Mouse (Mus musculus) MN1 (cell line): ENCODE measurements at regions not wholly inside any gene's neighbourhood (a gene's known extent, or its start where the extent isn't known, plus 50 kb on each side); places are given as distances from the start of the nearest gene placed in this dataset.
A peak's percentile ranks its signal among the peaks of the same experiment; 100 is the strongest.
"Not testable (repeated sequence)": the region's sequence is repeated elsewhere in the genome, so short reads cannot be mapped to it uniquely, and the experiment has no call there.

Experiments
- DNase-seq: peaks from one replicate; pipeline ENCODE4 v3.0.0-alpha.2; 2016; ENCODE audit warnings: low spot score

DNA sequence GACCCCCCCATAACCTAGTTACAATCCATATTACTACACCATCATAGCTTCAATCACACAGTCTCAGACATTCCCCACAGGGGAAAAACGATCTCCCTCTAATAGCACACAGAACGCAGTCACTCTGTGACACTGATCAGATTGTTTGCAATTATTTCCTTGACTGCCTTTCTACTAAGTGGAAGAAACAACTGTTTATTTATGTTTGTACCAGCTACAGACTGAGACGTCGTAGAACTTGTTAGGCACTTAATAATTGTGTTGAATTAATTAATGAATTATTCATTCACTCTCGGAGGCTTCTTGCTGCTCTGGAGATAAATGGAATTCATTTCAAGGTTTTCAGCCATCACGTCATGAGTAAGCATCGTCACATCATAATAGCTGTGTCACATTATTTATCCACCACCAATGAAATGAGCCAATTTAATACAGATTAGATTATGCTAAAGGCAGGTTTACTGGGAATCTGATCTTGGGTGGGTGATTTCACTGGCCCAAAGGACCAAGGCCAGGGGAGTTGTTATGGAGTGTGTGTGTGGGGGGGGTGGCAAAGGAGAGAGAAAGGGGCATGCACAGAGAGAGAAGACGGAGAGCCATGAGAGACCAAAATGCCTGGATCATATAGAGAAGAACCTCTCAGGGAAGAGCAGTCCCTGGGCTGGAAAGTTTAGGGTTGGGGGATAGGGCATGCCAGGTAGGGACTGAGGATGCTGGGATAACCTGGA is 355.7 kb upstream of the Zwint start:
- no peak for DNase-seq

DNA sequence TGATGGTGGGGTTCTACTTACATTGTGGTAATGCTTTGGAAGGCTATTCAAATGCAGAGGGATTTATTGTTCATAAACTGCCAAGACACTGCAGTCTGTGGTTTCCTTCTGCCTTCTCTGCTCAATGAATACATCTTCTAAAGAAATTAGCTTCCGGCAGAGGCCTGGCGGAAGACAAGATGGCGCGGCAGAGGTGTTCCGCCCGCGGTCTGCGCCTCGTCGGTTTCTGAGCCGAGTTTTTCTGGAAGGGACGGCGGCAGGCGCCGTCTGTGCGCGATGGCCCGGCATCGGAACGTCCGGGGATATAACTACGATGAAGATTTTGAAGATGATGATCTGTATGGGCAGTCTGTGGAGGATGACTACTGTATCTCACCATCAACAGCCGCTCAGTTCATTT is 345.6 kb upstream of the Zwint start:
- DNase-seq, result not testable (repeated sequence)

DNA sequence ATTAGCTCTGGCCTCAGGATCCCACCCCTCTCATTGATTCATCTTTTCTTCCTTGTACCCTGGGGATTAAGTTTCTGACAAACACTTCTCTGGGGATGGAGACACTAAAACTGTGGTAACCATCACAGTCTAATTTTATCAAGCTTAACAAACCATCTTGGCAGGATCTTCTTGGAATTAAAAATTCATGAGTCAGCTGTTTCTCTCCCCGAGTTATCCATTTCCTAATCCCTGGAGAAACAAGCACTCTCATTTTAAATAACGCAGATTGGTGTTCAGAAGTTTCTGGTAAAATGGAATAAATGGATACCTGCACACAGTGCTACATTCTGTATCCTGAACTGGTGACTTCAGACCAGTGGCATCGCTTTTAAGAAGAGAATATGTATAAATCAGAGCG is 336.3 kb upstream of the Zwint start:
- DNase-seq, result no peak

DNA sequence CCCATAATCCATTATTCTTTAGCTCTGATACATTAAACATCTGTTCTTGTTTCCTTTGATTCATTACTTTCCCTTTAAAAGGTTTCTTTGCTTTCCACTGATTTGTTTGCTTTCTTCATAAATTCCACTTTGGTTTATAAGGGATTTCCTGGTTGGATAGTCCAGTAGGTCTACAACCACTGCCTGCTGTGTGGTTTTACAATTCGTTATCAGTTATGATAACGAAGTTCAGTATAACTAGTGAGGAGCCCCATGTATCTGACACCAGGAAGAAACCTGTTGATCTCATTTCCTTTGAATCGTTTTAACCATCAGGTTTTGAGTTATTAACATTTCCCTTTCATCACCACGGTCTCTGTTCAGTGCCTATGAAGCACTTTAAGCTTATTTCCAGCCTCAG is 334.3 kb upstream of the Zwint start:
- no peak for DNase-seq

DNA sequence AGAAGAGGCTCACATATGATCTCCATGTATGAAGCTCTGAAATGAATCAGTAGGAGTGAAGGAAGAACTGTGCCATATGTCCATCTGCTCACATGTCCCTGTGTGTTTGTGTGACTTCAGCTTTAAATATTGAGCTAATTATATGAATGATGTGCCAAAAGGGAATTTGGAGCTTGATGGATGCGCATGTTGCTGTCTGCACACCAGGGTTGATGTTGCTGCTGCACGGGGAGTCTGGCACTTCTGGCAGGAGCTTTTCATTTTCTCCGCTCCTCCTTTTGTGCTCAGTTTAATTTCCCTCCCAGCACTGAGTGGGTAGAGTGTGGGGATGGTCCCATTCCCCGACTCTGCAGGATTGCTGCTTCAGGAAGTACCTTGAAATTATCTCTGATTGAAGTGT is 328.0 kb upstream of the Zwint start:
- no peak for DNase-seq

DNA sequence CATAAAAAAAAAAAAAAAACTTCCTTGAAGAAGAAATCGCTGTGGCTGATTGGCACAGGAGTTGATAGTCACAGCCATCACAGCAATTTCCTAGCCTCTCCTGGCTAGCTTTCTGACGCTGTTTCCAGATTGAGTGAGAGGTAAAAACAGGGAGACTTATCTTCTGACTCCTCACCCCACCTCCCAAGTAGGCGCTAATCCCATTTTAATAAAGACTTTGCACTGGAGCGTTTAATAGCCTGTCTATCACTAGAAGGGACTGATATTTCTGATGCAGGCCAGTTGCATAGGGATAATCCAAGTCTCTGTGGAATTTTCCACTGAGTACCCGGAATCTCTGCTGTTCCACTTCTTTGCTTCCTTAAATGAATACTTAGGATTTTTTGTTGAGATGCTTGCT is 307.4 kb upstream of the Zwint start:
- DNase-seq, result no peak

DNA sequence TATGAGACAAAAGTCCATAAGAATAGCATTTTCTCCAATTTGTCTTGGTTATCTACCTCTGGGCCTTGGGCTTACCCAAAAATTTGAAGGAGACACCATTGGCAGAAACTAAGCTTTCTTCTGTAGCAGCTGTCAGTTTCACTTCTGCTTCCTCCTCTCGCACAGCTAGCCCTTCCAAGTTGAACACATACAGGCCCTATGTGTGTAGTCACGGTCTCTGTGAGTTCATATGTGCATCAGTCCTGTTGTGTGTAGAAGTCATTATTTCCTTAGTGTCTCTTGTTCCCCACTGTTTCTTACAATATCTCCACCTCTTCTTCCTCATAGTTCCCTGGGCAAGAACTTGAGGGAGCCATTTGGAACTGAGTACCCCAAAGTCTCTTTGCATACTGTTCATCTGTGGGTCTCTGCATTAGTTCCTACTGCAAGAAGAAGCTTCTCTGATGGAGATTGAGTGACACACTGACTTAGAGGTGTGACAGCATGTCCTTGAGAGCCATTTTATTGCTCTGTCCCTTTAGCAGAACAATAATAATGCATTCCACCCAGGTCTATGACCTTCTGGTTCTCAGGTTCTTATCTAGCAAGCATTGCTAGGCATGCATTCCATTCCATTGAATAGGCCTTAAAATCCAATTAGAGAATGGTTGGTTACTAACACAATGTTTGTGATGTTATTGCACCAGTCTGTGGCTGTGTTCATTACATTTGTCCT is 306.5 kb upstream of the Zwint start:
- no peak for DNase-seq

DNA sequence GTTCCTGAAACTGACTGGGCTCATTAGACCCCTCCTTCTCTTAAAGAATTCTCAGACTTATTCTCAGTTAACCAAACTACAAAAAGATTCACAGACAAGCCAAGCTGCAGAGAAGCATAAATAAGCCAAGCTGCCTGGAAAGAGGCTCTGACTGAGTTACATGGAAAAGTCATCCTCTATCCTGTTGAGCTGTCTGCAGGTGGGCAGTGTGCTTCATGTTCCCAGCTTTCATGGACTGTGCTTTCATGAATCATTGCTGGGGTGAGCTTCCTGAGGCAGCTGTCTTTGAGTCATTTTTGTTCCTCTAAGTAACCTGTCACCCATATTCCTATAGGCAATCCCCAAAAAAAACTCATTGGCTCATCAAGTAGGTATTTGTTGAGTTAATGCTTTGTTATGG is 301.8 kb upstream of the Zwint start:
- DNase-seq, result no peak

DNA sequence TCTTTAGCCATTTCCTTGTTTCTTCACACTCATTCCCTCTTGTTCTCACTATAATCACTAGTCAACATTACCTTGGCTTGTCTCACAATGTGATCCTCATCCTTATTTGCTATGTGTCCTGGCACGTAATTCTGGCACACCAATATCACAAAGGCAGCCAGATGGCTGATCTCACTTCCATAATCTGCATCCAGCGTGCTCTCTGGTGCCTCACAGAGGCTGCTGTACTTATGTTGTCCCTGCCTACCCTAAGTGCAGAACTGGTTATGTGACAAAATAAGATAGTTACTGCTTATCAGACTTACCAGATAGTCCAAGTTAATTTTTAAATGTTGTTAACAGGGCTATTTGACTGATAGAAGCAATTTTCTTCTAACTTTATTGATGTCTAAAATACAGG is 301.1 kb upstream of the Zwint start:
- DNase-seq, result no peak

DNA sequence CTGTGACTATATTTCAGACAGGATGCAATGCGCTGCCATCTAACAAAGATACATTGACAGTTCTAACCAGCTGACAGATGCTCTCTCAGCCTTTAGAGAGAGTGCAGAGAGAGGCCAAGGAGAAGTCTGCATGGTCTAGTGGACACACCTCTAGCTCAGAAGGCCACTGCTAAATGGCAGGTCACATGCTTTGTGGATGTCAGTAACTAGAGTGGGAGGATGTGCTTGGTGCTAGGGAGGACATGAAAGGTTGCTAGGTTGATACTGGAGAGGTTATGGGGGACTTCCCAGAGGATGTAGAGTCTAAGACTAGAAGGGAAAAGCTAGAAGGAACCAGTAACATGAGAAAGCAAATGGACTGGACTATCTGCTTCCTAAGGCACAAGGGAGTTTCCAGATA is 271.3 kb upstream of the Zwint start:
- DNase-seq, result no peak

DNA sequence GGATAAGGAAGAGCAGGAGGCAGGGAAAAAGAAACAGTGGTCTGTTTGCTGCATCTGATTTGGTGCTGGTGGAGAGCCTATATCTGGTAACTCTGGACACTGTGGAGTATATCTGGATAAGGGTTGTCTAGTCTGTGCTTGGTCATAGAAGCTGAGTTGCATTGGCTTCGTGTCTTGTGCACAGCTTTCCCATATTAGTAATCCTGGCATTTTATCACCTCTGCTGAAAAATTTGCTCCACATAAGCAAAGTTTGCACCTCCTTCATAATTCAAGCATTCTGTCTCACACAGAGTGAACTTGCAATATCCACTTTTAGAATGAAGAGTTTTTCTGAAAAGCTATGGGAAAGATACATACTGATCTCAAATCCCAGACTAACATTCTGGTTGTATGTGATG is 269.8 kb upstream of the Zwint start:
- DNase-seq, result no peak

DNA sequence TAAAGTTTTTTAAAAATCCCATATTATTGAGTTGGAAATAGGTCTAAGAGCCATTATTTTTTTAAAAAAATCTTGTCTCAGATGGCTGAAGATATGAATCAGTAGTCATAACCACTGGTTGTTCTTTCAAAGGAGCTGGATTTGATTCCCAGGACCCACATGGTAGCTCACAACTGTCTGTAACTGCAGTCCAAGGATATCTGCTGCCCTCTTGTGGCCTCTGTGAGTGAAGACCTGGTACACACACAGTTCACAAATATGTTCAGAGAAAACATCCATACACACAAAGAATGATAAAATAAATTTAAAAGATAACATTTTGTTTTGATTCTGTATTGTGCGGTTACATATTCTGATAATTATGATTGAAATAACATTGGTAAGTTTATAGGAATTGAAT is 263.2 kb upstream of the Zwint start:
- DNase-seq, result no peak

DNA sequence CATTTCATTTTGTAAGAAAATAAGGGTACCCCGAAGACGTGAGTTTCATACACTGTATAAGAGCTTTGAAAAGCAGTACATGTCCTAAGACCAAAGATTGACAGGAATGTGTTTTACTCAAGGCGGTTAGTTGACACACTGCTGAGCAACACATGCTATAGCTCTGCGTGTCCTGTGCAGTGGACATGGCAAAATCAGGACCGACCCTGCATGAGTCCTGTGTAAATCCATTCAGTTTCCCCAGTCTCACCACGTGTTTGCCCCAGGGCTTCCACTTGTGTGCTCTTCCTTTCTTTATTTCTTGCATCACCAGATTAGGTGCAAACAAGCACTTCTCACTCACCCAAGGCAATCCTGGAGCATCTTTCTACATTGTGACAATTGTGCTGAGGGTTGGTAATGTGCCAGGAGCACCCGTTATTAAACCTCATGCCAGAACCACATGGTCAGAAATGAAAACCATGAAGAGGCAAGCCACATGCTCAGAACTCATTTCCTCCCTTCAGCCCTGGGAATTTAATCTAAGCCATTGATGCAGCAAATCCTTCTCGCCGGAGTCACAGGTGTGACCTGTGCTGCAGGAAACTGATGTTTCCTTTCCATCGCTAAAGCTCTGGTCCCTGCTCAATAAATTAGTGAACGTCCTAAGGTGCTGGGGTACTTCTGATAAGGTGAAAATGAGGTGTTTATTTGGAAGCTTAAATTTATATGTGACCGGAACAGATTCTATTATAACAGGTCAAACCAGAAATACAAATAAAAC is 261.2 kb upstream of the Zwint start:
- DNase-seq, result no peak

DNA sequence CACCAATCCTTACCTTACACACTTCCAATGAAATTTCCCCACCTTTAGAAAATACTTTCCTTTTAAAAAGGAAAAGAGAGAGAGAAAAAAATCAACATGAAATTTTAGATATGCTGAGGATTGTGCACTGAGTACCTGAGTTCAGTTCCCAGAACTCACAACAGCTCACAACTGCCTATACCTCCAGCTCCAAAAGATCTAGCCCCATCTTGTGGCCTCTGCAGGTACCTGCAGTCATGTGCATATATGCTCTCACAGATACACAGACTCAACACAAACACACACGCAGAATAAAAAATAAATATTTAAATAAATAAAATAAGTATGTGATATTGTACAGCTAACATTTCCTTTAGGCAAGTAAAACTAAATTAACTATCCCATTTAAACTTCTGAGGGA is 260.3 kb upstream of the Zwint start:
- no peak for DNase-seq

DNA sequence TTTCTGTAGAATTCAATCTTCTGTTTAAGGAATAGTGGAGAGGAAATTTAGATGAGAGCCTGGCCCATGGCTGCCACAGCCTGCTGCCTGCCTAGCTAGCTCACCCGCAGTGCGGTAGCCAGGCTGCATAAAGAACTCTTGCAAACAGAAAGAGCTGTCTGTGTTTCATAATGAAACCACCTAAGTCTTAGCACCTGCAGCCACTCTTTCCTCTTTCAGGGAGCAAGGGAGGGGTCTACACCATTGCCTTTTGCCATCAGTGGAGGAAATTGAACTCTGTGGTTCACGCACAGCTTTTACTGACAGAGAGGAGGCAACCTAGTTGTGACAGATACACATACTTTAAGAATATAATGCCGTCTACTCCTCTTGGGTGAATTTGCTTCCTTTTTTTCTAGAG is 251.4 kb upstream of the Zwint start:
- no peak for DNase-seq

DNA sequence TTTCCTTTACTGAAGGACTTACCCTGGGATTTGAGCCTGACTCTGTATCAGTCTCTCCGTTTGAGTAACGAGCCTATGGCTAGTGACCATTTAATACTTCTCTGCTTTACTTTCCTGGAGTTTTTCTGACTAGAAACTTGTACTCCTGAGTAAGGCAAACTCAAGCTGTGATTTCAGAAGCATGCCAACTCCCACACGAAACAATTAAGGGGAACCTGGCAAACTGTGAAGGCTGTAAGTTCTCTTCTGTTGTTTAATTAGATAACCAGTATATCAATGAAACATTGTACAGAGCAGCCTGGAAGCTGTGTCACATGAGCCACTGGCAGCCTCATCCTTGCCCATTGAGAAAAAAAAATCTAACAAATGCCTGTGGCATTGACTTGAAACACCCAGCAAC is 244.3 kb upstream of the Zwint start:
- DNase-seq, result no peak

DNA sequence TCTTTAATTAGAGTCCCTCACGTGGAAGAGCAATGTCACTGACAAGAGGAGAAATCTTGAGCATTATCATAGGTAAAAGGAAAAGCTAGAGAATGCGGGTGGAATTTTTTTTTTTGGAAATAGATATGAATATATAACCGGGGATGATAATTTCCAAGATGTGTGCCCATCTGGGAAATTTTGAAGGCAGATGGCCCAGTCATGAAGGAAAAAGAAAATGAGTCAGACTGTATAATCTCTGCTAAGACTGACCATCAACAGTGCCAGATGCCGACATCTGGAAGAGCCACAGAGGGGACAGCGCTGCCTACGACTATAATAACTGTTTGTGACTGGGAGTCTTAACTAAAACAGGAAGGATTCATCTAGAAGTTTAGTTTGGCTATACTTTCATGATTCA is 243.0 kb upstream of the Zwint start:
- DNase-seq, result no peak

DNA sequence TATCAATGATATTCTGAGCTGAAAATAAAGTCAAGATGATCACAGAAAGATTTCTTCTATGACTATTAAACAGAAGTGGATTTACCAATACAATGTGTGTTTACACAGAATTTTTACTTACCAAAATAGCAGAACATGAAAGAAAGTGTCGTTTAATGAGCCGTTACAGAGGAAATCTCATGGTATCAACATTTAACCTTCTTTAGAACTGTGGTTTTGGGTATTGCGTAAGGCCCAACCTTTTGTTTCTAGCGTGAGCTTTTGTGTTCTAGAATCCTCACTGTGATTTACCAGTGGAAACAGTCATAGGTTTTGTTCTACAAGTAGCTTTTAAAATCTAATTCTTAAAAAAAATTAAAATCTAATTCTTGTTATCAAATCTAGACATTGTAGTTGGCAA is 200.0 kb upstream of the Zwint start:
- DNase-seq, result no peak

DNA sequence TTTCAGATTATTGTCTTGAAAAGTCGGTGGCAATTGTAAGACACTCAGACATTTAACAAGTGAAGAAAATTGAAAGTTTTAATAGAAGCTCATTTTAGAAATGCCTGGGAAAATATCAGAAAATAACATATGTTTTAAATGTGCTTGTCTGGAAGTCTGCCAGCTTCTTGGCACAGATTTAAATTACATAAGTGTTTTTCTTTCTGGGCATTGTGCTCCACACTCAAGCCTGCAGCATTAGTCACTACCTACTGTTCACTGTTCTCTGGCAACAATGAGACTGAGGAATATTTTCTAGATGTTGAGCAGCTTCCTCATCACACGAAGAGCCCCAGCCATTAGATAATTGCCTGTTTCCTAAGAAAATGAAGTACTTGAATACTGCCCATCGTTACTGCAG is 170.3 kb upstream of the Zwint start:
- DNase-seq, result peak; percentile 17

DNA sequence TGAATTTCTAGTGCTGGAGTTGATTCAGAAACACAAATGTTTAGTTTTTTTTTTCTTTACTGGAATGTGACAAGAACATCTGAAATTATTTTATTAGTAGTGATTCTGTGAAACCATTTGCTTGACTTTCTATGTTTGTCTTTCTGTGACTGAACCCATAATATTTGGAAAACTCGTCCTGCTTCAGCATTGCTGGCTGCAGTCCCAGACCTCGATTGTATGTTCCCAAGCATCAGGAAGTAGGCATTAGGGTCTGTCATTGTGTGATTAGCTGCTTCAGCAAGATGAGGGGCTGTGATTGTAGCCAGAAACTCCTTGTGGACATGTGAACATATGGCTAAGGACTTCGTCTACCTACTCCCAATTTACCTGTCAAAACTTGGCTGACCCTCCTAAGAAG is 122.2 kb upstream of the Zwint start:
- DNase-seq, result no peak

DNA sequence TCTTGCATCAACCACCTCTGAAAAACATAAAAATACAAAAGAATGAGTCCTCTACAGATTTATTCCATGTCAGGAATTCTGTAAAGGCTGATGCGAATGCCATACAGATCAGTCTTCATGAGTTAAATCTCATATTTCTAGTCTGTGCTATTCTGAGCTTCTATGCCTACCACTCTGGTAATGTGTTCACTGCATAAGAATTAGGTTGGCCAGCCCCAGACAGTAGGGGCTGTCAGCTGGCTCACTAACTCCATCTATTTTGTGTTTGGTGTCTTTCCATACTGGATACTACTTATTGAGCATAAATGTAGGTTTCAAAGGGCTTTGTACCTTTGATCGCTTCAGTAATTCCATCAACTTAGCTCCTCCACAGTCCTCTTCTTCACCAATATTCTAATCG is 121.2 kb upstream of the Zwint start:
- no peak for DNase-seq

DNA sequence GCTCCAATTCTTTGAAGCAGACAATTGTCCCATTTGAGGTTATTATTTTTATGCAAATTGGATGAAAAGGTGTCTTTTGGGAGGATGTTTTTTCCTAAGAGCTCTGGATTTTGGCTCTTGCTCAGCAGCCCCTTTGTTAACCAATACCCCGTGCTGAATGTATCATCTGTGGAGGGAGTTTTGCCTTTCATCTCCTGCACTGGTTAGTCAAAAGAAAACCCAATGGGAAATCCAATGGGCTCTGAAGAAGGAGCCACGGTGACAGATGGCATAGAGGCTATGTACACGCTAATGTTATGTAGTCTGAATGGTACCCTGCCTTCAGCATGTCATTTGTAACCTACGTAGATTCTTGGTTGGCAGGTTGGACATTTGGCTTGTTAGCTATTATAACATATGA is 120.8 kb upstream of the Zwint start:
- DNase-seq, result no peak

DNA sequence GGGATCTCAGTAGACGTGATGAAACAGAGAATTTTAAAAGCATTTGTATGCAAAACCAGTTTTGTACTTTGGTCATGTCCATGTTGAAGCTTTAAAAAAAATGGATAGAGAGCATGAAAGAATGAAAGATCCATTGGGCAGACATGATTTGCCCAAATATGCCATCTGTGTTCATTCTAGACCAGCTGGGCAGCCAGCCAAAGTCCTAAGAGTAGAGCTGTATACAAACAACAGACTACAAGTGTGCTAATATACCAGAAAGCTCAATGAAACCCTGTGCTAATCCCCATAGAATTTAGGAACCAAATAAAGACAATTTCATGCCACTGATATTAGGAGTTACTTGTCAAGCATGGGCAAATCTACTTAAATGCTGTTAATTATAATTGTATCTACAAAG is 105.1 kb upstream of the Zwint start:
- DNase-seq, result no peak
